Mouse (Mus musculus): Measurements from ENCODE around the gene Ranbp10. TPM values are rescaled to one million over a fixed set of nuclear protein-coding genes. Genes with fewer than 3 reads are reported as not detected.

The Ranbp10 gene
- 10.5 and 10.9 TPM in 2 replicates for polyA plus RNA-seq (2015; fragmentation: Nextera tagmentation; extraction: Ambion mirVana)

- H3K4me3 ChIP-seq (ENCODE audit: low read depth, low read length) = peak within 1 kb of the TSS; percentile 96
- peak within 1 kb of the TSS; percentile 82 for H3K27ac ChIP-seq (ENCODE audit: low read length)
- peak; percentile 100 for DNase-seq (ENCODE audit: low spot score)
- H3K4me1 ChIP-seq (ENCODE audit: insufficient read depth, low read depth, low read length) = peaks cover 13% of the 10 kb centered on the region
- peak within 1 kb of the TSS; percentile 94 for H3K9ac ChIP-seq (replicated peaks; ENCODE audit: low read depth)
- peaks cover 8% of the 10 kb centered on the region for H3K36me3 ChIP-seq (ENCODE audit: insufficient read depth, low read length)
- under 1% methylated on average over 52 of the region's 52 CpGs for WGBS
- no peaks in the 10 kb centered on the region for H3K9me3 ChIP-seq (ENCODE audit: low read length)
- ATAC-seq = peak; percentile 97
- no peak for TF ChIP-seq CTCF (IDR thresholded peaks at IDR 0.05)
- no peak for TF ChIP-seq EP300 (IDR thresholded peaks at IDR 0.05)
- H3K4me2 ChIP-seq (replicated peaks; ENCODE audit: low read depth, low read length) = peak within 1 kb of the TSS; percentile 80
- H3K27me3 ChIP-seq (replicated peaks; ENCODE audit: insufficient read depth, low read length) = no peaks in the 10 kb centered on the region
Measured at GRCm38 (mm10) chr8:105826861-105827848, at the start of gene Ranbp10, which contains the start of gene Tsnaxip1. Gene Ranbp10, minus strand, starts transcription at chr8:105827350. Gene Tsnaxip1, plus strand, starts transcription at chr8:105827731.

GRCm38 (mm10) chr8:105874301-105874700 is 47.2 kb upstream of the Ranbp10 start:
- Histone ChIP-seq H3K27me3 (replicated peaks; ENCODE audit: insufficient read depth, low read length) (no peaks in the 10 kb centered on the region), H3K4me1 (ENCODE audit: insufficient read depth, low read depth, low read length) (no peaks in the 10 kb centered on the region), H3K4me2 (replicated peaks; ENCODE audit: low read depth, low read length) (no peak overlapping the region), H3K36me3 (ENCODE audit: insufficient read depth, low read length) (peaks cover 18% of the 10 kb centered on the region; the same call in 1 of the 2 replicates), H3K9ac (replicated peaks; ENCODE audit: low read depth) (no peak overlapping the region), H3K9me3 (ENCODE audit: low read length) (no peaks in the 10 kb centered on the region), H3K4me3 (ENCODE audit: low read depth, low read length) (no peak overlapping the region), H3K27ac (ENCODE audit: low read length) (peak overlapping the region; percentile 32)
- DNase-seq (ENCODE audit: low spot score) (peak; percentile 21), ATAC-seq (peak; percentile 77)
- no peak for TF ChIP-seq CTCF (IDR thresholded peaks at IDR 0.05)
- WGBS = 60% methylated on average over 6 of the region's 6 CpGs

DNA sequence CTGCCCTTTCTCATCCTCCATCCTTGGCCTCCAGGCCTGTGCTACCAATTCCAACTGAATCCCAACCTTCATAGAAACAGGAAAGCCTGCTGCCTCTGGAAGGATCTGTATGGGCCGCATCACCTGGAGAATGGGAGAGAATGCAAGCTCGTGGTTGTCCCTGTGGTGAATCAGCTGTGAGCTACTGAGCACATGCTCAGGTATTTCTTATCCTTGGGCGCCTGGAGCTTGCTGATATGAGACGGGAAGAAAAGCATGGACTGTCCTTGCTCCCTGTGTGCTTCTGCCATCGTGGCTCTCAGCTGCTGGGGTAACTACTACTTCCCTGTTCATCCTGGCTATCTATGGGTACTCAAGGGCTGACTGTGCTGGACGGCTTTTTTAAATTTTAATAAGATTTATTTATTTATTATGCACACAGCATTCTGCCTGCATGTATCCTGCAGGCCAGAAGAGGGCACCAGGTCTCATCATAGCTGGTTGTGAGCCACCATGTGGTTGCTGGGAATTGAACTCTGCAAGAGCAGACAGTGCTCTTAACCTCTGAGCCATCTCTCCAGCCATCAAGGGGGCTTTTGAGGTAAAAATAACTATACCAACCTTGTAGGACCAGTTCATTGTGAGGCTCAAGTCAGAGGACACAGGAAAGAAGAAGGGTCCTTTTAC is 39.3 kb upstream of the Ranbp10 start:
- TF ChIP-seq CTCF (IDR thresholded peaks at IDR 0.05) = peak; percentile 61
- TF ChIP-seq EP300 (IDR thresholded peaks at IDR 0.05) = no peak
- Histone ChIP-seq H3K4me1 (ENCODE audit: insufficient read depth, low read depth, low read length) (peaks cover 3% of the 10 kb centered on the region), H3K4me2 (replicated peaks; ENCODE audit: low read depth, low read length) (no peak overlapping the region), H3K4me3 (ENCODE audit: low read depth, low read length) (no peak overlapping the region), H3K36me3 (ENCODE audit: insufficient read depth, low read length) (no peaks in the 10 kb centered on the region), H3K27ac (ENCODE audit: low read length) (no peak overlapping the region), H3K9ac (replicated peaks; ENCODE audit: low read depth) (no peak overlapping the region), H3K27me3 (replicated peaks; ENCODE audit: insufficient read depth, low read length) (no peaks in the 10 kb centered on the region), H3K9me3 (ENCODE audit: low read length) (no peaks in the 10 kb centered on the region)
- no peak for DNase-seq (ENCODE audit: low spot score)
- no peak for ATAC-seq
- 87% methylated on average over 6 of the region's 6 CpGs for WGBS

GRCm38 (mm10) chr8:105861951-105862350 is 34.8 kb upstream of the Ranbp10 start:
- H3K27ac ChIP-seq (ENCODE audit: low read length) = no peak overlapping the region
- H3K9me3 ChIP-seq (ENCODE audit: low read length) = no peaks in the 10 kb centered on the region
- H3K36me3 ChIP-seq (ENCODE audit: insufficient read depth, low read length) = no peaks in the 10 kb centered on the region
- 6% methylated on average over 1 of the region's 1 CpGs for WGBS
- no peak overlapping the region for H3K4me3 ChIP-seq (ENCODE audit: low read depth, low read length)
- peaks cover 17% of the 10 kb centered on the region for H3K4me1 ChIP-seq (ENCODE audit: insufficient read depth, low read depth, low read length)
- peak; percentile 61 for DNase-seq (ENCODE audit: low spot score)
- peak overlapping the region; percentile 75 for H3K9ac ChIP-seq (replicated peaks; ENCODE audit: low read depth)
- no peak for ATAC-seq
- H3K4me2 ChIP-seq (replicated peaks; ENCODE audit: low read depth, low read length) = peak overlapping the region; percentile 86
- peak; percentile 52 for TF ChIP-seq CTCF (IDR thresholded peaks at IDR 0.05)
- no peak for TF ChIP-seq EP300 (IDR thresholded peaks at IDR 0.05)
- no peaks in the 10 kb centered on the region for H3K27me3 ChIP-seq (replicated peaks; ENCODE audit: insufficient read depth, low read length)

DNA sequence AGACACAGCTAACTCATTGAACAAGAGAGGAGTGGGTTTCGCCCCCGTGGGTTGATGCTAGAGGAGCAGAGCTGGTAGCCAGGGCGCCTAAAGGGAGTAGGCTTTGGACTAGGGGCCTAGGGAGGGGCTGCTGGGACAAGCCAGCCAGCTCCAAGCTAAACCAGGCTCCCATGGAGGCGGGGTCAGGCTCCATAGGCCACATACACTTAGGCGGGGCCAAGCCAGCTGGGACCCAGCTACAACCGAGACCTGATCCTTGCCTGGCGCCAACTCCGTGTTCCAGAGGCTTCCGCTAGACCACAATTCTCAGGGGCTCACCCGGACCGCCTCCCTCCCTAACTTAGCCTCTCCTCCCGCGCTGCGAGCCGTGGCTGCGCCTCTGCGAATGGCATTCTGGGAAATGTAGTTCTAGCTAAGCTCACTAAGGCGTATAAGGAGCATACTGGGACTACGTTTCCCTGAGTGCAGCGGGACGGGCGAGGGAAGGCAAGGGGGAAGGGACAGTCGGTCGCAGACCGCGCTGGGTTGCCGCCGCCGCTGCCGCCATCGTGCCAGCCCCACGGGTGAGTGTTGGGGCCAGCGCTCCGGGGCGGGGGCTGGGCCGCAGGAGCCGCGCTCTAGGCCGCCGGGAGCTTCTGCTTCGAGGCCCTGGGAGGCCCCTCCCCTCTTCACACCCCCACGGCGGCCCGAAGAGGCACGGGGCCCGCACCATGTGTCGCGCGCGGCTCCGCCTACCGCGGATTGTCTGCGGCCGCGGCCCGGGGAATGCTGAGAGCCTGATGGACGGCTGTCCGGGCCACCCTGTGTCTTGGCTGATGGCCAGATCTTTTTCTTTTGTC is 33.2 kb upstream of the Ranbp10 start, which contains the start of gene Nutf2:
TSS of gene Nutf2 (plus strand) at position 438 of the 839 bp plus-strand sequence.
- H3K4me2 ChIP-seq (replicated peaks; ENCODE audit: low read depth, low read length) = peak within 1 kb of the TSS; percentile 86
- peak within 1 kb of the TSS; percentile 83 for H3K27ac ChIP-seq (ENCODE audit: low read length)
- H3K9me3 ChIP-seq (ENCODE audit: low read length) = no peaks in the 10 kb centered on the region
- H3K4me1 ChIP-seq (ENCODE audit: insufficient read depth, low read depth, low read length) = peaks cover 30% of the 10 kb centered on the region
- ATAC-seq (peak; percentile 97), DNase-seq (ENCODE audit: low spot score) (peak; percentile 100)
- no peaks in the 10 kb centered on the region for H3K27me3 ChIP-seq (replicated peaks; ENCODE audit: insufficient read depth, low read length)
- H3K9ac ChIP-seq (replicated peaks; ENCODE audit: low read depth) = peak within 1 kb of the TSS; percentile 75
- peak within 1 kb of the TSS; percentile 66 for H3K4me3 ChIP-seq (ENCODE audit: low read depth, low read length)
- H3K36me3 ChIP-seq (ENCODE audit: insufficient read depth, low read length) = no peaks in the 10 kb centered on the region
- 2% methylated on average over 49 of the region's 59 CpGs for WGBS
- TF ChIP-seq EP300 (IDR thresholded peaks at IDR 0.05) (no peak; the same call in 1 of the 2 replicates), CTCF (IDR thresholded peaks at IDR 0.05) (no peak)
